Comparison of ENCODE assay signal across 8 mouse cellular contexts in genomic region chr4:48585241-48586098, GRCm38 (mm10). TPM values are rescaled to one million over a fixed set of nuclear protein-coding genes. Genes with fewer than 3 reads are reported as not detected.
DNase-seq lines count a peak whose midpoint lies in the region; ATAC-seq lines count a peak whose summit lies in the region.

No protein-coding gene starts in this region.

- H3K4me2 ChIP-seq in heart, embryonic 16.5 days (ENCODE audit: low read depth, low read length) = peak overlapping the region; percentile 81
- H3K4me2 ChIP-seq in lung, embryonic 16.5 days (ENCODE audit: low read depth, low read length) = peak overlapping the region; percentile 69

- peaks cover 13% of the 10 kb centered on the region for H3K4me1 ChIP-seq in heart, embryonic 16.5 days (ENCODE audit: control insufficient read depth, insufficient read depth, low read length)
- H3K4me1 ChIP-seq in lung, embryonic 16.5 days (replicated peaks; ENCODE audit: control insufficient read depth, insufficient read depth, low read length) = peaks cover 17% of the 10 kb centered on the region

- ATAC-seq in heart, embryonic 16.5 days (replicated peaks; ENCODE audit: extremely low read depth, insufficient read depth, low FRiP score) = peak; percentile 80
- ATAC-seq in lung, embryonic 16.5 days (ENCODE audit: low read depth) = peak; percentile 77
- ATAC-seq in monocyte, adult 5-6 weeks (replicated peaks; ENCODE audit: insufficient number of reproducible peaks, low FRiP score, low TSS enrichment, poor library complexity, severe bottlenecking) = no peak; the same call in 1 of the 2 replicates

- DNase-seq in spleen, adult 18-20 months = peak; percentile 27 to 39
- DNase-seq in spleen, postnatal 14 days (ENCODE audit: low spot score in 2 of 2) = no peak
- DNase-seq in cerebellum, postnatal 4 days (ENCODE audit: low spot score in 2 of 2) = peak; percentile 26 to 65
- DNase-seq in kidney, postnatal 10 days = peak; percentile 66
- peak; percentile 32 for DNase-seq in ovary, postnatal 14 days (ENCODE audit: low spot score)

- peak overlapping the region; percentile 71 for H3K4me3 ChIP-seq in heart, embryonic 16.5 days (ENCODE audit: low read length)
- peak overlapping the region; percentile 88 for H3K4me3 ChIP-seq in lung, embryonic 16.5 days (ENCODE audit: low read length)

- no peaks in the 10 kb centered on the region for H3K27me3 ChIP-seq in heart, embryonic 16.5 days (ENCODE audit: control insufficient read depth, insufficient read depth, low read length)
- no peaks in the 10 kb centered on the region for H3K27me3 ChIP-seq in lung, embryonic 16.5 days (ENCODE audit: control insufficient read depth, insufficient read depth, low read depth, low read length)

- peak overlapping the region; percentile 88 for H3K9ac ChIP-seq in heart, embryonic 16.5 days (ENCODE audit: low read length)
- peak overlapping the region; percentile 79 for H3K9ac ChIP-seq in lung, embryonic 16.5 days (ENCODE audit: low read length)

- H3K9me3 ChIP-seq in heart, embryonic 16.5 days (replicated peaks; ENCODE audit: control insufficient read depth, low read length) = peaks cover 4% of the 10 kb centered on the region
- no peaks in the 10 kb centered on the region for H3K9me3 ChIP-seq in lung, embryonic 16.5 days (ENCODE audit: control insufficient read depth, low read length)

- peaks cover 3% of the 10 kb centered on the region for H3K36me3 ChIP-seq in heart, embryonic 16.5 days (ENCODE audit: control insufficient read depth, insufficient read depth)
- no peaks in the 10 kb centered on the region for H3K36me3 ChIP-seq in lung, embryonic 16.5 days (ENCODE audit: control insufficient read depth, insufficient read depth, low read length)

- peak overlapping the region; percentile 86 for H3K27ac ChIP-seq in heart, embryonic 16.5 days (ENCODE audit: low read length)
- peak overlapping the region; percentile 82 for H3K27ac ChIP-seq in lung, embryonic 16.5 days (ENCODE audit: low read length)

- WGBS in heart, embryonic 16.5 days = under 1% methylated on average over 85 of the region's 92 CpGs
- under 1% methylated on average over 64 of the region's 92 CpGs for WGBS in lung, embryonic 16.5 days

RNA-seq across cellular contexts. Expression of gene Tmeff1, which starts 0.5 kb away (rescaled TPM):
- 8.4 and 23.5 TPM in 2 replicates for polyA plus RNA-seq in heart, embryonic 16.5 days (2015; fragmentation: Nextera tagmentation; extraction: Ambion mirVana)
- 7.6 and 11.5 TPM in 2 replicates for polyA plus RNA-seq in lung, embryonic 16.5 days (2015; fragmentation: Nextera tagmentation; extraction: Ambion mirVana)
- 0.48 TPM in 1 of 3 replicates, not detected in the others for total RNA-seq in monocyte, adult 5-6 weeks (2017)

RNA-seq across cellular contexts. Expression of gene Msantd3, which starts 45.7 kb away (rescaled TPM):
- polyA plus RNA-seq in heart, embryonic 16.5 days (2015; fragmentation: Nextera tagmentation; extraction: Ambion mirVana) = 20.8 and 22.8 TPM in 2 replicates
- 19.2 and 22.4 TPM in 2 replicates for polyA plus RNA-seq in lung, embryonic 16.5 days (2015; fragmentation: Nextera tagmentation; extraction: Ambion mirVana)
- total RNA-seq in monocyte, adult 5-6 weeks (2017) = 2.0 to 6.0 TPM (median 2.3 TPM) in 3 replicates

Comparison
In these comparisons a context has a peak if more than half of its experiments do, and no peak if none do; other contexts are left out.
1. DNase-seq: peak in spleen, adult 18-20 months (2 of 2), cerebellum, postnatal 4 days (2 of 2), kidney, postnatal 10 days (single experiment) and ovary, postnatal 14 days (single experiment); none in spleen, postnatal 14 days (0 of 2).